In the genomic region with DNA sequence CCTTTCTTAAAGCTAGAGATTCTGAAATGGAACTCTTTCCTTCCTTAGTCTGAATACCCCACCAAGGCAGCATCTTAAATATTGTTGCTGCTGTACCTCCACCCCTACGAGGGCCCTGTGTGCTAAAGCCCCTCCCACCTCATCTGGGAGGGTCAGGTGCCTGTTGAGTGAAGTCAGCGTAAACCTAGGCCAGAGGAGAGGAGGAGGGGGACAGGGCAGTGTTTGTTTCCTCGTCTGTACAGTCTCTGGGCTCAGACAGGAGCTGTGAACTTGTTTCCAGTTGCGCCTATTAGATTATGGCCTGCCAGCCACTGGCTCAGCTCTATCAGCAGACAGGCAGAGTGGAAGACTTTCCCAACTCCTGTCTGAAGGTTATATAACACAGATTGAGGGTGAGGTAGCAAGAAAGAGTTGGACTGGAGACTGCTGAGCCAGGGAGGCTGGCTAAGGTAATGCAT, we compare ENCODE assay signal across 13 mouse cellular contexts. TPM values are rescaled to one million over a fixed set of nuclear protein-coding genes. Genes with fewer than 3 reads are reported as not detected.
A peak's percentile ranks its signal among the peaks of the same experiment; 100 is the strongest.
DNase-seq lines count a peak whose midpoint lies in the region; ATAC-seq lines count a peak whose summit lies in the region.
"Had no signal": no experiment of that assay in that cellular context is flagged by ENCODE, and none has a peak within 500 bp of the region (broad histone marks: within the 10 kb centered on the region; RNA-seq: fewer than 3 reads in every experiment).

A gene (minus strand): TSS at position 51 of the 458 bp plus-strand sequence.

- no peaks in the 10 kb centered on the region for H3K27me3 ChIP-seq in heart, embryonic 10.5 days (ENCODE audit: insufficient read depth, poor library complexity, severe bottlenecking)
- no peaks in the 10 kb centered on the region for H3K27me3 ChIP-seq in heart, embryonic 15.5 days
- no peaks in the 10 kb centered on the region for H3K27me3 ChIP-seq in limb, embryonic 10.5 days (ENCODE audit: low read depth, poor library complexity, severe bottlenecking)
- H3K27me3 ChIP-seq: liver, embryonic 15.5 days had no signal

- H3K4me3 ChIP-seq in heart, embryonic 10.5 days: no peak within 1 kb of the TSS
- no peak within 1 kb of the TSS for H3K4me3 ChIP-seq in heart, embryonic 15.5 days
- no peak within 1 kb of the TSS for H3K4me3 ChIP-seq in limb, embryonic 10.5 days
- H3K4me3 ChIP-seq: liver, embryonic 15.5 days had no signal

- 51% methylated on average over 4 of the region's 4 CpGs for WGBS in heart, embryonic 10.5 days
- 35% methylated on average over 4 of the region's 4 CpGs for WGBS in heart, embryonic 15.5 days
- 68% methylated on average over 4 of the region's 4 CpGs for whole genome bisulfite sequencing in limb, embryonic 10.5 days

- peak; percentile 37; the same call in 1 of the 2 replicates for ATAC-seq in heart, embryonic 15.5 days (replicated peaks; ENCODE audit: insufficient number of reproducible peaks, insufficient read depth, low FRiP score, low read depth)
- ATAC-seq in megakaryocyte progenitor cell, adult 5-6 weeks (replicated peaks; ENCODE audit: poor library complexity): no peak

- H3K36me3 ChIP-seq in heart, embryonic 10.5 days: peaks cover 72% of the 10 kb centered on the region
- peaks cover 41% of the 10 kb centered on the region; the same call in 1 of the 2 replicates for H3K36me3 ChIP-seq in heart, embryonic 15.5 days
- peaks cover 78% of the 10 kb centered on the region for H3K36me3 ChIP-seq in limb, embryonic 10.5 days

- H3K9me3 ChIP-seq in heart, embryonic 10.5 days: no peaks in the 10 kb centered on the region
- no peaks in the 10 kb centered on the region for H3K9me3 ChIP-seq in heart, embryonic 15.5 days (replicated peaks)
- no peaks in the 10 kb centered on the region for H3K9me3 ChIP-seq in limb, embryonic 10.5 days (replicated peaks)
- H3K9me3 ChIP-seq: liver, embryonic 15.5 days had no signal

- H3K9ac ChIP-seq in heart, embryonic 15.5 days: no peak within 1 kb of the TSS
- H3K9ac ChIP-seq: liver, embryonic 15.5 days had no signal

- no peak within 1 kb of the TSS for H3K4me2 ChIP-seq in heart, embryonic 15.5 days
- H3K4me2 ChIP-seq: liver, embryonic 15.5 days had no signal

- DNase-seq in heart, adult 9 months (ENCODE audit: low spot score in 2 of 2): peak; percentile 33 to 50
- DNase-seq in heart, embryonic 10.5 days (ENCODE audit: low spot score): no peak
- peak; percentile 5 for DNase-seq in adipocyte (ENCODE audit: low spot score)
- no peak for DNase-seq in limb, embryonic 10.5 days (ENCODE audit: low spot score)
- DNase-seq in right cerebral cortex, postnatal 10 days (ENCODE audit: low spot score in 2 of 2): no peak
- DNase-seq: cerebellum, postnatal 36 days; right cerebral cortex, postnatal 4 days; thymus, adult 2 months had no signal

- H3K4me1 ChIP-seq in heart, embryonic 10.5 days: peaks cover 14% of the 10 kb centered on the region
- H3K4me1 ChIP-seq in heart, embryonic 15.5 days (replicated peaks): peaks cover 10% of the 10 kb centered on the region; the same call in 1 of the 2 replicates
- peaks cover 31% of the 10 kb centered on the region for H3K4me1 ChIP-seq in limb, embryonic 10.5 days
- H3K4me1 ChIP-seq: liver, embryonic 15.5 days had no signal

- no peak within 1 kb of the TSS for H3K27ac ChIP-seq in heart, embryonic 10.5 days
- 0 out of 2 replicates have a peak within 1 kb of the TSS, but pooled peaks have one; percentile 26 for H3K27ac ChIP-seq in heart, embryonic 15.5 days
- peak within 1 kb of the TSS; percentile 21 for H3K27ac ChIP-seq in limb, embryonic 10.5 days
- H3K27ac ChIP-seq: liver, embryonic 15.5 days; macrophage had no signal

RNA-seq across cellular contexts. Expression of the gene that starts here (rescaled TPM):
- polyA plus RNA-seq in heart, embryonic 10.5 days (2016; fragmentation: Nextera tagmentation; extraction: Ambion mirVana): 2.8 and 4.3 TPM in 2 replicates
- 14.4 and 16.5 TPM in 2 replicates for polyA plus RNA-seq in heart, embryonic 15.5 days (2015; fragmentation: Nextera tagmentation; extraction: Ambion mirVana)
- 0.23 and 0.56 TPM in 2 replicates for polyA plus RNA-seq in limb, embryonic 10.5 days (2016; fragmentation: Nextera tagmentation; extraction: Ambion mirVana)
- not detected in 2 replicates for total RNA-seq in megakaryocyte progenitor cell, adult 5-6 weeks (2015)
- not detected in 2 replicates for total RNA-seq in megakaryocyte progenitor cell, adult 5-6 weeks (2017)
- total RNA-seq: hematopoietic stem cell, adult 5-6 weeks had no signal

Comparison
In these comparisons a context has a peak if more than half of its experiments do, and no peak if none do; other contexts are left out.
1. DNase-seq: peak in heart, adult 9 months (2 of 2) and adipocyte (single experiment); none in heart, embryonic 10.5 days (single experiment), limb, embryonic 10.5 days (single experiment) and right cerebral cortex, postnatal 10 days (0 of 2).